Mouse (Mus musculus): ENCODE measurements around the gene Kif12. TPM values are rescaled to one million over a fixed set of nuclear protein-coding genes. Genes with fewer than 3 reads are reported as not detected.
A peak's percentile ranks its signal among the peaks of the same experiment; 100 is the strongest.

Kif12 gene
- polyA plus RNA-seq, 1 experiment from 2014 or later = 50.0 TPM

DNA sequence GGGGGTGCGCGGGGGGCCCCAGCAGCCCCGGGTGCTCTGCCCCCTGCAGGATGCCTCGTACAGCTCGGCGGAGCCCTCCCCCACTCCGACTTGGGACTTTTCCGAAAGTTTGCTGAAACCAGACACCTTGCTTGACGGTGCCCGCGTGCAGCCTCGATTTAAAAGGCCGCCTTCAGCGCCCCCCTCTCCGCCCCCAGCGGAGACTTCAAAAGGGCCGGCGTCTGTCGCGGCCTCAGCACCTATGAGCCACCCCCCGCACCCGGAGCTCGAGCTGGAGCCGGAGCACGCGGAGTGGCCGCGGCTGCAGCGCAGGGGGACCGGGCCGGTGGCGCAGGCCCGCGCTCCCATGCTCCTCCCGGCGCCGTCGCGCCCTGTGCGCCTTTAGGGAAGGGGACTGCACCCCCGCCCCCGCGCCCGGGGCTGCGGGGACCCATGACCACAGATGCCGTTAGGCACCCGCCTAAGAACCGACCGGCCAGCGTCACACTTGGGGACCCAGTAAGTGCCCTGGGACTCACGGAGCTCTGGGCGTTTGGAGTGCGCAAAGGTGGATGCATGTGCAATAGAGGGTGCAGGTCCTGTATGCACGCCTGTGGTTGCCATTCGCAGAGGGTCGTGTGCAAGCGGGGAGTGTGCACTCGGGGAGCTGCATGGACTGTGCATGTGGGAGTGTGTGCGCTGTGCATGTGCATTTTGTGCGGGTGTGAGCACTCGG, 42.1 kb upstream of the Kif12 start, which contains the start of gene Col27a1:
TSS of gene Col27a1 (plus strand) at position 98 of the 715 bp plus-strand sequence.
- Histone ChIP-seq H3K4me3 (ENCODE audit: low read depth, low read length) (peak within 1 kb of the TSS; percentile 80), H3K4me2 (ENCODE audit: low read length) (peak within 1 kb of the TSS; percentile 79), H3K9me3 (ENCODE audit: control insufficient read depth, low read length) (no peaks in the 10 kb centered on the region), H3K36me3 (ENCODE audit: control insufficient read depth, insufficient read depth, low read length) (peaks cover 8% of the 10 kb centered on the region; the same call in 1 of the 2 replicates), H3K4me1 (replicated peaks; ENCODE audit: control insufficient read depth, insufficient read depth, low read length) (peaks cover 25% of the 10 kb centered on the region), H3K27ac (ENCODE audit: low read depth) (0 out of 2 replicates have a peak within 1 kb of the TSS, but pooled peaks have one; percentile 2), H3K9ac (ENCODE audit: low read length) (peak within 1 kb of the TSS; percentile 87), H3K27me3 (replicated peaks; ENCODE audit: control insufficient read depth, insufficient read depth, low read length) (peaks cover 4% of the 10 kb centered on the region; the same call in 1 of the 2 replicates)
- ATAC-seq (replicated peaks; ENCODE audit: low FRiP score, low TSS enrichment, low read depth) (peak; percentile 47), DNase-seq (ENCODE audit: low spot score) (peak; percentile 85)
- WGBS = under 1% methylated on average over 58 of the region's 61 CpGs

DNA sequence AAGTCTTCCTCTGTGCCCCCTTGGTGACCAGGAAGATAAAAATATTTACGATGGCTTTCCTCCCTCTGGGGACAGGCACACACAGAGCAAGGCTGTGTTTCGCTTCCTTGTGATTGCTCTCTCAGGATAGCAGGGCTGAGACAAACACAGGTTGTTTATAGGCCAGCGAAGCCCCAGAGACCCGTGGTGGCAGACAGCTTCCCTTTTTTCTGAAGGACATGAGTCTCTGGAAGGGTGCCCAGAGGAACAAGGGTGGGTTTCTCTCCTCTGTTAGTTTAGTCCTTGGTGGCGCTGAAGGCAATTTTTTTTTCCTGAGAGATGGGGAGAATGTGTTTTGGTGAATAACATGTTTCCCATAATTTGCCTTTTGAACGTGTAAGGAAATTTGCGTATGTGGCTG, 33.7 kb upstream of the Kif12 start:
- DNase-seq (ENCODE audit: low spot score) (no peak), ATAC-seq (replicated peaks; ENCODE audit: low FRiP score, low TSS enrichment, low read depth) (no peak)
- Histone ChIP-seq H3K4me2 (ENCODE audit: low read length) (no peak overlapping the region), H3K4me1 (replicated peaks; ENCODE audit: control insufficient read depth, insufficient read depth, low read length) (0 out of 2 replicates have a peak, but pooled peaks cover 4% of the 10 kb centered on the region), H3K36me3 (ENCODE audit: control insufficient read depth, insufficient read depth, low read length) (no peaks in the 10 kb centered on the region), H3K9me3 (ENCODE audit: control insufficient read depth, low read length) (no peaks in the 10 kb centered on the region), H3K27ac (ENCODE audit: low read depth) (no peak overlapping the region), H3K9ac (ENCODE audit: low read length) (no peak overlapping the region), H3K4me3 (ENCODE audit: low read depth, low read length) (no peak overlapping the region), H3K27me3 (replicated peaks; ENCODE audit: control insufficient read depth, insufficient read depth, low read length) (no peaks in the 10 kb centered on the region)
- 49% methylated on average over 7 of the region's 7 CpGs for WGBS

DNA sequence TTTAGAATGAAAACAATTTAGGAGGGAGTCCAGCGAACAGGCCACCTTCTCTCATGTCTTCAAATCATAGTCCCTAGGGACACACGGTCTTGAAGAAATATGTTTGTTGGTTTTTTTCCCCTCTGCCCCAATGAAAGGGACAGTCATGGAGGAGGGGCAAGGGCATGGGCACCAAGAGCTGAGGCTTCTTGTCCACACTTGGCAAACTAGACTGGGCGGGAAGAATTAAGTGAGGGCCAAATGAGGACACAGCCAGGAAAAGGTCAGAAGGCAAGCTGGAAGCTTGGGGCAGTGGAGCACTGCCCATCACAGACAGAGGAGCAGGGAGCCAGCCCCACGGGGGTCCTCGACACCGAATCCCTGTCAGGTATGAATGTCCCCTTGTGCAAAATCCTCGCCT, 31.9 kb upstream of the Kif12 start:
- Histone ChIP-seq H3K36me3 (ENCODE audit: control insufficient read depth, insufficient read depth, low read length) (no peaks in the 10 kb centered on the region), H3K9ac (ENCODE audit: low read length) (no peak overlapping the region), H3K4me1 (replicated peaks; ENCODE audit: control insufficient read depth, insufficient read depth, low read length) (0 out of 2 replicates have a peak, but pooled peaks cover 4% of the 10 kb centered on the region), H3K4me3 (ENCODE audit: low read depth, low read length) (no peak overlapping the region), H3K27ac (ENCODE audit: low read depth) (no peak overlapping the region), H3K4me2 (ENCODE audit: low read length) (no peak overlapping the region), H3K27me3 (replicated peaks; ENCODE audit: control insufficient read depth, insufficient read depth, low read length) (no peaks in the 10 kb centered on the region), H3K9me3 (ENCODE audit: control insufficient read depth, low read length) (no peaks in the 10 kb centered on the region)
- ATAC-seq (replicated peaks; ENCODE audit: low FRiP score, low TSS enrichment, low read depth) = no peak
- DNase-seq (ENCODE audit: low spot score) = no peak
- 88% methylated on average over 7 of the region's 7 CpGs for WGBS

DNA sequence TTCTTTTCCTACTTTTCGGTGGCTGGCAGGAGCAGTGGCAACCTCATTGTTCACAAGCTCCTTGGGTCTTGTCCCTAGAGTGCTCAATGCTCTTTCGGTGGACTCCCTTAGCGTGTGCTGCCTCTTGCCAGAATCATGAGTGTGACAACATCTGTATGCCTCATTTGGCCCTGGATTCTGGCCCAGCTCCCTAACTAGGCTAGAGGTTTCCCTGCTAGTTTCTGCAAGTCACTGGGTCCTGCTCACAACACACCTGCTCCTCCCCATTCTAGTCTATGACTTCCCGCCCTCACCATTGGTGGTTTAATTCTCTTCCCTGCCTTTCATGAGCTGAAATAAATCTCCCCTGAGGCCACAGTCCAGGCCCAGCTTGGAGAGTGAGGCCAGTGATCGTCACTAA, 27.4 kb upstream of the Kif12 start:
- DNase-seq (ENCODE audit: low spot score) (no peak), ATAC-seq (replicated peaks; ENCODE audit: low FRiP score, low TSS enrichment, low read depth) (no peak)
- no peak overlapping the region for H3K9ac ChIP-seq (ENCODE audit: low read length)
- H3K4me1 ChIP-seq (replicated peaks; ENCODE audit: control insufficient read depth, insufficient read depth, low read length) = no peaks in the 10 kb centered on the region
- no peaks in the 10 kb centered on the region for H3K27me3 ChIP-seq (replicated peaks; ENCODE audit: control insufficient read depth, insufficient read depth, low read length)
- 91% methylated on average over 5 of the region's 5 CpGs for WGBS
- H3K9me3 ChIP-seq (ENCODE audit: control insufficient read depth, low read length) = no peaks in the 10 kb centered on the region
- no peak overlapping the region for H3K4me2 ChIP-seq (ENCODE audit: low read length)
- no peak overlapping the region for H3K27ac ChIP-seq (ENCODE audit: low read depth)
- H3K4me3 ChIP-seq (ENCODE audit: low read depth, low read length) = no peak overlapping the region
- no peaks in the 10 kb centered on the region for H3K36me3 ChIP-seq (ENCODE audit: control insufficient read depth, insufficient read depth, low read length)

DNA sequence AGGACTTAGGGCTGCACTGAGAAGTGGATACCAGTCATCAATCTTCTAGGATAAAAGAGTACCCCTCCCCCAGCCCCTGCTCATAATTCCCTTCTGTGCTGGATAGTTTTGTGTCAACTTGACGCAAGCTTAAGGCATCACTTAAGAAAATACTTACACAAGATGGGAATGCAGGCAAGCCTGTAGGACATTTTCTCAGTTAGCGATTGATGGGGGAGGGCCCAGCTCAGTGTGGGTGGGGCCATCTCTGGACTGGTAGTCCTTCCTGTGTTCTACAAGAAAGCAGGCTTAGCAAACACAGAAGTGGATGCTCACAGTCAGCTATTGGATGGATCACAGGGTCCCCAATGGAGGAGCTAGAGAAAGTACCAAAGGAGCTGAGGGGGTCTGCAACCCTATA, 22.4 kb upstream of the Kif12 start:
- H3K9me3 ChIP-seq (ENCODE audit: control insufficient read depth, low read length) = no peaks in the 10 kb centered on the region
- ATAC-seq (replicated peaks; ENCODE audit: low FRiP score, low TSS enrichment, low read depth) (no peak), DNase-seq (ENCODE audit: low spot score) (no peak)
- no peaks in the 10 kb centered on the region; the same call in 1 of the 2 replicates for H3K4me1 ChIP-seq (replicated peaks; ENCODE audit: control insufficient read depth, insufficient read depth, low read length)
- no peak overlapping the region for H3K9ac ChIP-seq (ENCODE audit: low read length)
- H3K36me3 ChIP-seq (ENCODE audit: control insufficient read depth, insufficient read depth, low read length) = no peaks in the 10 kb centered on the region
- 62% methylated on average over 2 of the region's 2 CpGs for WGBS
- no peaks in the 10 kb centered on the region for H3K27me3 ChIP-seq (replicated peaks; ENCODE audit: control insufficient read depth, insufficient read depth, low read length)
- H3K27ac ChIP-seq (ENCODE audit: low read depth) = no peak overlapping the region
- H3K4me3 ChIP-seq (ENCODE audit: low read depth, low read length) = no peak overlapping the region
- H3K4me2 ChIP-seq (ENCODE audit: low read length) = no peak overlapping the region

DNA sequence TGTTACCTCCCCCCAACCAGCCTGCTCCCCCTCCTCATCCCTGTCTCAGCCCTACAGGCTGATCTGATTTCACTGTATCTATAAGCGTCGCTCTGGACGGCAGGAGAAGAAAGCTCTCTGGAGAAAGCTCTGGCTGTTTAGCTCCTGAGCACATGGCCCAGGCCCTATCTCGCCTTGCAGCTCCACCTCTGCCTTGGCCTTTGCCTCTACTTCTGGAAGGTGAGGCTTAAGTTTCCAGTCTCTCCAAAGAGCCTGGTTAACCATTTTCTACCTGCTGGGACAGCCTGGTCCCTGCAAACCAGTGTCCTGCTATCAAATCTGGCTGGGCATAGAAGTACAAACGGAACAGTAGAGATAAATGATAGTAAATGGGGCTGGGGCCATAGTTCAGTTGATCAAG, 19.7 kb upstream of the Kif12 start:
- no peaks in the 10 kb centered on the region; the same call in 1 of the 2 replicates for H3K4me1 ChIP-seq (replicated peaks; ENCODE audit: control insufficient read depth, insufficient read depth, low read length)
- H3K27ac ChIP-seq (ENCODE audit: low read depth) = peak overlapping the region; percentile 43; the same call in 1 of the 2 replicates
- no peak overlapping the region for H3K4me2 ChIP-seq (ENCODE audit: low read length)
- 44% methylated on average over 5 of the region's 5 CpGs for WGBS
- no peak for DNase-seq (ENCODE audit: low spot score)
- no peak overlapping the region for H3K4me3 ChIP-seq (ENCODE audit: low read depth, low read length)
- no peaks in the 10 kb centered on the region for H3K27me3 ChIP-seq (replicated peaks; ENCODE audit: control insufficient read depth, insufficient read depth, low read length)
- no peaks in the 10 kb centered on the region for H3K9me3 ChIP-seq (ENCODE audit: control insufficient read depth, low read length)
- no peaks in the 10 kb centered on the region for H3K36me3 ChIP-seq (ENCODE audit: control insufficient read depth, insufficient read depth, low read length)
- no peak overlapping the region for H3K9ac ChIP-seq (ENCODE audit: low read length)
- ATAC-seq (replicated peaks; ENCODE audit: low FRiP score, low TSS enrichment, low read depth) = peak; percentile 59; the same call in 1 of the 2 replicates

DNA sequence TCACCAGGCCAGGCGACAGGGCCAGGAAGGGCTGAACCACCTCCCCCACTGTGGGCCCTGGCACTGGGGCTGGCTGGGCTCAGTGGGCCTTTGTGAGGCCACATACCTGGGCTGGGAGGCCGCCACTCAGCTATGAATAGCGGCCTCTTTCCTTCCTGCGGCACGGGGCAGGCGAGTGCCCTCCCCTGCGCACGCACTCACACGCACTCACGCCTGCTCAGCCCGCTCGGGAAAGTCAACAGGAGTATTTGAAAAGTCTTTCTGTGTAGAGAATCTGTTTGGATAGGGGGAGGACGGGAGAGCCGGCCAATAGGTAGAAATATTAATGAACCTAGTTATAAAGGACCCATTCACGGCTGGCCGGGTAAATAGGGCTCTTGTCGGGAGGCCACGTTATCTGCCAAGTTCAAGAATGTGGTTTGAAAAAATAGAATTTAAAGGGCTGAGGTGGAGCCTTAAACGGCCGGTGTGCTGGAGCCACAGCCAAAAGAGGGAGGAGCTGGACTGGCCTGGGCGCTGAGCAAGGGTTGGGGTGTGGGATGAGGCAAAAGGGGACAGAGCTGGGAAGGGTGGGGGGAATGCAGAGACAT, 14.4 kb upstream of the Kif12 start:
- Histone ChIP-seq H3K27me3 (replicated peaks; ENCODE audit: control insufficient read depth, insufficient read depth, low read length) (no peaks in the 10 kb centered on the region), H3K4me1 (replicated peaks; ENCODE audit: control insufficient read depth, insufficient read depth, low read length) (no peaks in the 10 kb centered on the region; the same call in 1 of the 2 replicates), H3K9ac (ENCODE audit: low read length) (no peak overlapping the region), H3K27ac (ENCODE audit: low read depth) (peak overlapping the region; percentile 75; the same call in 1 of the 2 replicates), H3K9me3 (ENCODE audit: control insufficient read depth, low read length) (no peaks in the 10 kb centered on the region), H3K4me2 (ENCODE audit: low read length) (no peak overlapping the region), H3K36me3 (ENCODE audit: control insufficient read depth, insufficient read depth, low read length) (no peaks in the 10 kb centered on the region), H3K4me3 (ENCODE audit: low read depth, low read length) (no peak overlapping the region)
- 42% methylated on average over 21 of the region's 21 CpGs for WGBS
- DNase-seq (ENCODE audit: low spot score) (peak; percentile 63), ATAC-seq (replicated peaks; ENCODE audit: low FRiP score, low TSS enrichment, low read depth) (peak; percentile 83)

DNA sequence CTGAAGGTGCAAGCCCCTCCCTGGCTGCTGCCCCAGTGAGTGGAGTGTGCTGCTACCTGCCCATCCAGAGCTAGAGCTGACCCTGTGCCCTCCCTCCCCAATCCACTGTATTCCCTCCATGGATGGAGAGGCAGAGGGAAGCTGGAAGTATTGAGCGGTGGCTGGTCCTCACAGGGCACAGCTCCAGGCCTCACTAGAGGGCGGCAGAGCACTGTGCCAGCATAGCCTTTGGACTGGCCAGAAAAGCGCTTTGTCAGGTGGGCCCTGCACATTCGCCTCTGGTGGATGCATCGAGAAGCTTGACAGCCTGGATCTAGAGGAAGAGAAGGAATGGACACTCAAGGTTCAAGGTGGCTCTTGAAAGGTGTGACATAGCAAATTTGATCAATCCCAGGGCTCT, 9.6 kb upstream of the Kif12 start:
- DNase-seq (ENCODE audit: low spot score) = peak; percentile 77
- H3K27me3 ChIP-seq (replicated peaks; ENCODE audit: control insufficient read depth, insufficient read depth, low read length) = no peaks in the 10 kb centered on the region
- H3K27ac ChIP-seq (ENCODE audit: low read depth) = no peak overlapping the region
- ATAC-seq (replicated peaks; ENCODE audit: low FRiP score, low TSS enrichment, low read depth) = peak; percentile 84
- WGBS = 12% methylated on average over 5 of the region's 5 CpGs
- no peak overlapping the region for H3K4me3 ChIP-seq (ENCODE audit: low read depth, low read length)
- H3K36me3 ChIP-seq (ENCODE audit: control insufficient read depth, insufficient read depth, low read length) = no peaks in the 10 kb centered on the region
- H3K9me3 ChIP-seq (ENCODE audit: control insufficient read depth, low read length) = no peaks in the 10 kb centered on the region
- no peak overlapping the region for H3K4me2 ChIP-seq (ENCODE audit: low read length)
- H3K4me1 ChIP-seq (replicated peaks; ENCODE audit: control insufficient read depth, insufficient read depth, low read length) = no peaks in the 10 kb centered on the region
- H3K9ac ChIP-seq (ENCODE audit: low read length) = no peak overlapping the region
